ENCODE assay signal across 17 mouse cellular contexts in the genomic region with DNA sequence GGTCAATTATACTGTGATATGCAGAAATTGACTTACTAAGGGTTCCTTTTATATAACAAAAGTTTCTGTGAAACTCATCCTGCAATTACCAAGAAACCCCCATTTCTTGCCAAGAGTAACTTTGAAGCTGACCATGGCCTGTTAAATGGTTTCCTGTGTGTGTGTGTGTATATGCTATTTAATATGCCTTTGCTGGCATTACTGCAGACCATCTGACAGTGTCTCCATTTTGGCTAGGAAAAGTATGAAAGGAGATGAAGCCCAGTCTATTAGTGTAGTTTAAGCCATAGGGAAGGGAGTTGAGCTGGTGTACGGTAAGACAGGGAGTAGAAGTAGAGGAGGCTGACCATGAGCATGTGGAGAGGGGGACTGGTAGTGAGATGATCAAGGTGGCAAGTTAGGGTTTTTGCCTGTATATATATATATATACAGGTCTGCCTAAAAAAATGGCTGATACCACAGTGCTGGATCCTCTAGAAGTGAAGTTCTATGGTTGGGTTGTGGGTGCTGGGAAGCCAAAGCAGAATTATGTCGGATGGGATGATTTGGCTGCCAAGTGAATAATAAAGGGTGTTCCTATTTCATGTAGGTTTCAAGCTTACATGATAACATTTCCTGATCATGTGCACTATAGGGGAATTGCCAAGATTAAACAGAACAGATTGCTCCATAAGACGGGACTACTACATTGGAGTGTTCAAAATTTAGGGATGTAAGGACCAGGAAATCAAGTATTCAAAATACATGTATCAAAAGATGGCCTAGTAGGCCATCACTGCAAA. TPM values are rescaled to one million over a fixed set of nuclear protein-coding genes. Genes with fewer than 3 reads are reported as not detected.
DNase-seq lines count a peak whose midpoint lies in the region; ATAC-seq and TF ChIP-seq lines count a peak whose summit lies in the region.
"Had no signal": no experiment of that assay in that cellular context is flagged by ENCODE, and none has a peak within 500 bp of the region (broad histone marks: within the 10 kb centered on the region; RNA-seq: fewer than 3 reads in every experiment).

No protein-coding gene starts in this region.

- H3K4me3 ChIP-seq in liver, embryonic 12.5 days: peak overlapping the region; percentile 77
- H3K4me3 ChIP-seq in liver, postnatal 0 days (ENCODE audit: low read depth, low read length): no peak overlapping the region
- no peak overlapping the region for H3K4me3 ChIP-seq in liver, embryonic 14.5 days (ENCODE audit: insufficient read depth in 1 of 2, low read depth in 2 of 2, low read length in 2 of 2)
- H3K4me3 ChIP-seq: midbrain, embryonic 12.5 days had no signal

- peaks cover 32% of the 10 kb centered on the region for H3K36me3 ChIP-seq in liver, embryonic 12.5 days
- H3K36me3 ChIP-seq in liver, postnatal 0 days (replicated peaks; ENCODE audit: insufficient read depth, low read length): peaks cover 27% of the 10 kb centered on the region
- H3K36me3 ChIP-seq in liver, embryonic 14.5 days (replicated peaks; ENCODE audit: control insufficient read depth, insufficient read depth, low read depth): peaks cover 34% of the 10 kb centered on the region

- peaks cover 31% of the 10 kb centered on the region for H3K4me1 ChIP-seq in liver, embryonic 12.5 days
- H3K4me1 ChIP-seq in liver, postnatal 0 days (ENCODE audit: insufficient read depth): peaks cover 17% of the 10 kb centered on the region
- H3K4me1 ChIP-seq in liver, embryonic 14.5 days (replicated peaks; ENCODE audit: control insufficient read depth in 2 of 2, insufficient read depth in 2 of 2, low read length in 1 of 2): peaks cover 7 to 19% of the 10 kb centered on the region in 2 experiments

- DNase-seq in embryo, embryonic 10 days (ENCODE audit: low spot score): peak; percentile 48
- no peak for DNase-seq in embryo, embryonic 11 days
- no peak for DNase-seq in liver, postnatal 0 days
- peak; percentile 51 for DNase-seq in R1 (ENCODE audit: low read depth, low spot score)
- no peak for DNase-seq in liver, embryonic 14.5 days (ENCODE audit: low read depth in 3 of 3, low spot score in 3 of 3)
- DNase-seq in adrenal gland, postnatal 10 days: no peak
- DNase-seq: cerebellum, adult 18-20 months; lung, postnatal 10 days; thymus, postnatal 25 days had no signal

- peak overlapping the region; percentile 76 for H3K4me2 ChIP-seq in liver, embryonic 12.5 days
- H3K4me2 ChIP-seq in liver, postnatal 0 days (ENCODE audit: low read depth, low read length): no peak overlapping the region
- H3K4me2 ChIP-seq in liver, embryonic 14.5 days (ENCODE audit: low read depth): peak overlapping the region; percentile 87; the same call in 1 of the 2 replicates

- peak overlapping the region; percentile 42 for H3K27ac ChIP-seq in liver, embryonic 12.5 days
- no peak overlapping the region; the same call in 1 of the 2 replicates for H3K27ac ChIP-seq in liver, postnatal 0 days (ENCODE audit: low read depth)
- 0 out of 2 replicates have a peak overlapping the region, but pooled peaks have one; percentile 12 for H3K27ac ChIP-seq in liver, embryonic 14.5 days

- 15% methylated on average over 3 of the region's 3 CpGs for WGBS in liver, embryonic 12.5 days (ENCODE audit: insufficient replicate concordance)
- WGBS in liver, postnatal 0 days (ENCODE audit: insufficient replicate concordance): 37% methylated on average over 3 of the region's 3 CpGs
- WGBS in liver, embryonic 14.5 days (ENCODE audit: insufficient replicate concordance): 11% methylated on average over 3 of the region's 3 CpGs

- ATAC-seq in liver, embryonic 12.5 days: no peak
- no peak for ATAC-seq in liver, postnatal 0 days
- no peak for ATAC-seq in liver, embryonic 14.5 days (ENCODE audit: insufficient read depth)
- ATAC-seq in granulocyte monocyte progenitor cell, adult 5-6 weeks (replicated peaks; ENCODE audit: poor library complexity, severe bottlenecking): no peak
- ATAC-seq: intestine, postnatal 0 days had no signal

- no peak for TF ChIP-seq EP300 in liver, postnatal 0 days (IDR thresholded peaks at IDR 0.05; ENCODE audit: low read depth)
- TF ChIP-seq EP300 in liver, embryonic 14.5 days (IDR thresholded peaks at IDR 0.05; ENCODE audit: low read depth): no peak; the same call in 1 of the 2 replicates

- H3K27me3 ChIP-seq in liver, embryonic 12.5 days (replicated peaks): no peaks in the 10 kb centered on the region
- no peaks in the 10 kb centered on the region for H3K27me3 ChIP-seq in liver, postnatal 0 days (ENCODE audit: insufficient read depth, low read length)
- no peaks in the 10 kb centered on the region for H3K27me3 ChIP-seq in liver, embryonic 14.5 days (ENCODE audit: control insufficient read depth, insufficient read depth, low read length)
- H3K27me3 ChIP-seq: heart, embryonic 13.5 days; limb, embryonic 12.5 days; midbrain, embryonic 12.5 days had no signal

- no peak for TF ChIP-seq CTCF in liver, postnatal 0 days (IDR thresholded peaks at IDR 0.05; ENCODE audit: low read depth)
- no peak for TF ChIP-seq CTCF in liver, embryonic 14.5 days (IDR thresholded peaks at IDR 0.05; ENCODE audit: low read depth)

- no peaks in the 10 kb centered on the region for H3K9me3 ChIP-seq in liver, embryonic 12.5 days (replicated peaks)
- no peaks in the 10 kb centered on the region for H3K9me3 ChIP-seq in liver, postnatal 0 days (ENCODE audit: low read length)
- H3K9me3 ChIP-seq in liver, embryonic 14.5 days (ENCODE audit: control insufficient read depth, low read length): no peaks in the 10 kb centered on the region
- H3K9me3 ChIP-seq: heart, embryonic 13.5 days; limb, embryonic 12.5 days; midbrain, embryonic 12.5 days had no signal

- H3K9ac ChIP-seq in liver, embryonic 12.5 days: peak overlapping the region; percentile 88
- no peak overlapping the region for H3K9ac ChIP-seq in liver, postnatal 0 days (replicated peaks)
- H3K9ac ChIP-seq in liver, embryonic 14.5 days (replicated peaks): no peak overlapping the region; the same call in 1 of the 2 replicates
- H3K9ac ChIP-seq: midbrain, embryonic 12.5 days had no signal

RNA-seq across cellular contexts. Expression of a gene that starts 3.6 kb away (rescaled TPM):
- polyA plus RNA-seq in liver, embryonic 12.5 days (2016; fragmentation: Nextera tagmentation; extraction: Ambion mirVana): 133 and 141 TPM in 2 replicates
- polyA plus RNA-seq in liver, postnatal 0 days (2015; fragmentation: Nextera tagmentation; extraction: Ambion mirVana): 64.4 and 68.0 TPM in 2 replicates
- polyA plus RNA-seq in liver, embryonic 14.5 days (2012; rRNA removed): 78.4 and 82.2 TPM in 2 replicates
- polyA plus RNA-seq in liver, embryonic 14.5 days (2014; fragmentation: Nextera tagmentation; extraction: Ambion mirVana): 88.5 and 89.1 TPM in 2 replicates
- 60.1 and 70.1 TPM in 2 replicates for total RNA-seq in granulocyte monocyte progenitor cell, adult 5-6 weeks (2014; fragmentation: Nextera tagmentation)
- total RNA-seq in granulocyte monocyte progenitor cell, adult 5-6 weeks (2017): 78.5 and 87.2 TPM in 2 replicates
- total RNA-seq in adrenal gland, postnatal 10 days (2021): 100 to 1,000 TPM in 1 of 2 experiments, 10 to 100 TPM in 1; 97.4 to 178 TPM

RNA-seq across cellular contexts. Expression of a gene that starts 8.8 kb away (rescaled TPM):
- polyA plus RNA-seq in liver, embryonic 12.5 days (2016; fragmentation: Nextera tagmentation; extraction: Ambion mirVana): 87.1 and 95.9 TPM in 2 replicates
- 36.0 and 36.8 TPM in 2 replicates for polyA plus RNA-seq in liver, postnatal 0 days (2015; fragmentation: Nextera tagmentation; extraction: Ambion mirVana)
- 27.7 and 34.1 TPM in 2 replicates for polyA plus RNA-seq in liver, embryonic 14.5 days (2012; rRNA removed)
- polyA plus RNA-seq in liver, embryonic 14.5 days (2014; fragmentation: Nextera tagmentation; extraction: Ambion mirVana): 51.6 and 57.6 TPM in 2 replicates
- total RNA-seq in granulocyte monocyte progenitor cell, adult 5-6 weeks (2014; fragmentation: Nextera tagmentation): 122 and 136 TPM in 2 replicates
- total RNA-seq in granulocyte monocyte progenitor cell, adult 5-6 weeks (2017): 96.6 and 196 TPM in 2 replicates
- 10 to 100 TPM; 51.1 to 58.8 TPM for total RNA-seq in adrenal gland, postnatal 10 days (2021)

RNA-seq across cellular contexts. Expression of a gene that starts 13.7 kb away (rescaled TPM):
- 2.1 and 2.3 TPM in 2 replicates for polyA plus RNA-seq in liver, embryonic 12.5 days (2016; fragmentation: Nextera tagmentation; extraction: Ambion mirVana)
- 0.31 and 0.43 TPM in 2 replicates for polyA plus RNA-seq in liver, postnatal 0 days (2015; fragmentation: Nextera tagmentation; extraction: Ambion mirVana)
- 0.65 and 0.78 TPM in 2 replicates for polyA plus RNA-seq in liver, embryonic 14.5 days (2012; rRNA removed)
- 0.34 and 0.63 TPM in 2 replicates for polyA plus RNA-seq in liver, embryonic 14.5 days (2014; fragmentation: Nextera tagmentation; extraction: Ambion mirVana)
- not detected in 2 replicates for total RNA-seq in granulocyte monocyte progenitor cell, adult 5-6 weeks (2014; fragmentation: Nextera tagmentation)
- total RNA-seq in granulocyte monocyte progenitor cell, adult 5-6 weeks (2017): 2.5 TPM in 2 replicates
- total RNA-seq in adrenal gland, postnatal 10 days (2021): 1 to 10 TPM; 1.3 to 3.1 TPM
- total RNA-seq: gastrocnemius, adult 8-10 months had no signal
- polyA plus RNA-seq: cortical plate, adult 2 months had no signal

RNA-seq across cellular contexts. Expression of a gene that starts 14.4 kb away (rescaled TPM):
- polyA plus RNA-seq in liver, embryonic 12.5 days (2016; fragmentation: Nextera tagmentation; extraction: Ambion mirVana): 56.2 and 58.4 TPM in 2 replicates
- 36.3 and 37.5 TPM in 2 replicates for polyA plus RNA-seq in liver, postnatal 0 days (2015; fragmentation: Nextera tagmentation; extraction: Ambion mirVana)
- polyA plus RNA-seq in liver, embryonic 14.5 days (2012; rRNA removed): 29.9 and 32.0 TPM in 2 replicates
- polyA plus RNA-seq in liver, embryonic 14.5 days (2014; fragmentation: Nextera tagmentation; extraction: Ambion mirVana): 36.7 and 36.9 TPM in 2 replicates
- 63.4 and 64.7 TPM in 2 replicates for total RNA-seq in granulocyte monocyte progenitor cell, adult 5-6 weeks (2014; fragmentation: Nextera tagmentation)
- 43.0 and 62.0 TPM in 2 replicates for total RNA-seq in granulocyte monocyte progenitor cell, adult 5-6 weeks (2017)
- 10 to 100 TPM; 73.8 to 75.8 TPM for total RNA-seq in adrenal gland, postnatal 10 days (2021)

RNA-seq across cellular contexts. Expression of a gene that starts 30.1 kb away (rescaled TPM):
- polyA plus RNA-seq in liver, embryonic 12.5 days (2016; fragmentation: Nextera tagmentation; extraction: Ambion mirVana): 116 and 130 TPM in 2 replicates
- polyA plus RNA-seq in liver, postnatal 0 days (2015; fragmentation: Nextera tagmentation; extraction: Ambion mirVana): 47.9 and 49.9 TPM in 2 replicates
- 66.2 and 90.9 TPM in 2 replicates for polyA plus RNA-seq in liver, embryonic 14.5 days (2012; rRNA removed)
- 77.4 and 84.9 TPM in 2 replicates for polyA plus RNA-seq in liver, embryonic 14.5 days (2014; fragmentation: Nextera tagmentation; extraction: Ambion mirVana)
- 268 and 347 TPM in 2 replicates for total RNA-seq in granulocyte monocyte progenitor cell, adult 5-6 weeks (2014; fragmentation: Nextera tagmentation)
- total RNA-seq in granulocyte monocyte progenitor cell, adult 5-6 weeks (2017): 89.4 and 113 TPM in 2 replicates
- 100 to 1,000 TPM in 1 of 2 experiments, 10 to 100 TPM in 1; 88.6 to 107 TPM for total RNA-seq in adrenal gland, postnatal 10 days (2021)

Comparison
In these comparisons a context has a peak if more than half of its experiments do, and no peak if none do; other contexts are left out.
1. DNase-seq: peak in embryo, embryonic 10 days (single experiment) and R1 (single experiment); none in embryo, embryonic 11 days (single experiment), liver, postnatal 0 days (single experiment), liver, embryonic 14.5 days (0 of 3) and adrenal gland, postnatal 10 days (single experiment).